Mouse (Mus musculus): ENCODE measurements around the gene Olfr494. TPM values are rescaled to one million over a fixed set of nuclear protein-coding genes. Genes with fewer than 3 reads are reported as not detected.

The Olfr494 gene
- polyA plus RNA-seq (2015; fragmentation: Nextera tagmentation; extraction: Ambion mirVana) = not detected in 2 replicates

DNA sequence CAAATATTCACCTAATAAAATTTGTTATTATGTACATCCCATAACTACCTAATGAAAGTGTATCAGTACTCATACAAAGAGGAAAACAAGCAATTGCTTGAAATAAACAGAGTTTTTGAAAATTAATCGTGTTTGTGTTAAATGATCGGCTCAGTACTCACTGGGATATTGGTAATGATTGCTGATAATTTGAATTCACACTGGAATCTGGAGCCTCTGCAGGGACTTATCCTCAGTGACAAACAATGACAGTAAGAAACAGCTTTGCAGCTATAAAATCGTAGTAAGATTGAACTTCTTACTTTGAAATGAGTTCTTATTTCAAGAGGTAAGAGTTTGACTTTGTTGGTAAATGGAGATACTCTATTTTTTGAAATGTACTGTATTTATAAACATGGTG is at the start of gene Olfr494:
Gene Olfr494, plus strand, starts transcription at position 301 of the 400 bp plus-strand sequence.

DNA sequence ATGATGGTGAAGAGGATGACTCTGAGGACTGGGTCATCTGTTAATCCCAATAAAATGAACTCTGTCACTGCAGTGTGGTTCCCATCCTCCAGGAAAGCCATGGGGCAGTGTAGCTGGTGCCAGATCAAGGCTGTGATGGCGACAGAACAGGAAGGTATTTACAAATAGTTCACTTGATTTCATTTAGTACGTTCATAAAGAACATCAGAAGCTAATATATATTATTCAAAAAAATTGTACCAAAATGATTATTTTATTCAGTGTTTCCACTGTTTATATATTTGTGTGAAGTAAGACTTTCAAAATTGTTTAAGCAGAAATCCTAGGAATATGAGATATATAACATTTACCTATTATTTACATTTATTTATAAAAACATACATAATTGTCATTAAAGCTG is 41.6 kb upstream of the Olfr494 start, which contains the start of gene Olfr492:
Gene Olfr492, minus strand, starts transcription at position 101 of the 400 bp plus-strand sequence.

DNA sequence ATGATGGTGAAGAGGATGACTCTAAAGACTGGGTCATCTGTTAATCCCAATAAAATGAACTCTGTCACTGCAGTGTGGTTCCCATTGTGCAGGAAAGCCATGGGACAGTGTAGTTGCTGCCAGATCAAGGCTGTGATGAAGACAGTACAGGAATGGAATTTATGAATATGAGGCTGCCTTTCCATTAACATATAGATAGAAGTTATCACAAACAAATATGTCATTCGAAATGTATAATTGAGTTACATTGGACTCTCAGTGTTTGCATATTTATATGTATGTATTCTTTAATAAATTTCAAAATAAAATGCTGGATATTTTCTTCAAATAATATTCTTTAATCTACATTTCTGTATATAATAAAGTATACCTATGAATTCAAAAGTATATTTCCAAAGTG is 18.3 kb upstream of the Olfr494 start, which contains the start of gene Olfr493:
Gene Olfr493, minus strand, starts transcription at position 101 of the 400 bp plus-strand sequence.

DNA sequence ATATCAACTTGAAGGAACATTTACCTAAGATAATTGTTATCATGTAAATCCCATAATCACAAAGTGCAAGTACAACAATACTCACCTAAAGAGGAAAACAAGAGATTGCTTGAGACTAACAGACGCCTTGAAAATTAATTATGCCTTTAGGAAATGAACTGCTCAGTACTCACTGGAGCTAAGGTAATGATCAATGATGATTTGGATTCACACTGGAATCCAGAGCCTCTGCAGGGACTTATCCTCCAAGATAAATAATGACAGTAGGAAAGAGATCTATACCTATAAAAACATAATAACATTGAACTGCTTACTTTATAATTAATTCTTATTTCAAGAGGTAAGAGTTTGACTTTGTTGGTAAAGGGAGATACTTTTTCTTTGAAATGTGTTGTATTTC is 27.7 kb downstream of the Olfr494 start, which contains the start of gene Olfr495:
Gene Olfr495, plus strand, starts transcription at position 301 of the 400 bp plus-strand sequence.

Other genes starting within 250 kb of the Olfr494 start
- gene Olfr484, start 237.9 kb upstream of the Olfr494 start, polyA plus RNA-seq (2015; fragmentation: Nextera tagmentation; extraction: Ambion mirVana) = not detected in 2 replicates
- not detected in 2 replicates for gene Olfr485, start 205.5 kb upstream of the Olfr494 start, polyA plus RNA-seq (2015; fragmentation: Nextera tagmentation; extraction: Ambion mirVana)
- gene Olfr486, start 192.6 kb upstream of the Olfr494 start, polyA plus RNA-seq (2015; fragmentation: Nextera tagmentation; extraction: Ambion mirVana) = not detected in 2 replicates
- gene Olfr487, start 150.7 kb upstream of the Olfr494 start, polyA plus RNA-seq (2015; fragmentation: Nextera tagmentation; extraction: Ambion mirVana) = not detected in 2 replicates
- not detected in 2 replicates for gene Olfr488, start 107.0 kb upstream of the Olfr494 start, polyA plus RNA-seq (2015; fragmentation: Nextera tagmentation; extraction: Ambion mirVana)
- gene Olfr490, start 76.4 kb upstream of the Olfr494 start, polyA plus RNA-seq (2015; fragmentation: Nextera tagmentation; extraction: Ambion mirVana) = not detected in 2 replicates
- not detected in 2 replicates for gene Olfr491, start 51.9 kb upstream of the Olfr494 start, polyA plus RNA-seq (2015; fragmentation: Nextera tagmentation; extraction: Ambion mirVana)
- gene Olfr492, start 41.7 kb upstream of the Olfr494 start, polyA plus RNA-seq (2015; fragmentation: Nextera tagmentation; extraction: Ambion mirVana) = not detected in 2 replicates
- not detected in 2 replicates for gene Olfr493, start 18.4 kb upstream of the Olfr494 start, polyA plus RNA-seq (2015; fragmentation: Nextera tagmentation; extraction: Ambion mirVana)
- not detected in 2 replicates for gene Olfr495, start 27.8 kb downstream of the Olfr494 start, polyA plus RNA-seq (2015; fragmentation: Nextera tagmentation; extraction: Ambion mirVana)
- not detected in 2 replicates for gene Olfr497, start 55.1 kb downstream of the Olfr494 start, polyA plus RNA-seq (2015; fragmentation: Nextera tagmentation; extraction: Ambion mirVana)
- not detected in 2 replicates for gene Olfr498, start 100.0 kb downstream of the Olfr494 start, polyA plus RNA-seq (2015; fragmentation: Nextera tagmentation; extraction: Ambion mirVana)
- gene Olfr502, start 159.7 kb downstream of the Olfr494 start, polyA plus RNA-seq (2015; fragmentation: Nextera tagmentation; extraction: Ambion mirVana) = not detected in 2 replicates
- not detected in 2 replicates for gene Olfr503, start 179.2 kb downstream of the Olfr494 start, polyA plus RNA-seq (2015; fragmentation: Nextera tagmentation; extraction: Ambion mirVana)
- not detected in 2 replicates for gene Olfr504, start 200.5 kb downstream of the Olfr494 start, polyA plus RNA-seq (2015; fragmentation: Nextera tagmentation; extraction: Ambion mirVana)
- gene Olfr506, start 245.5 kb downstream of the Olfr494 start, polyA plus RNA-seq (2015; fragmentation: Nextera tagmentation; extraction: Ambion mirVana) = not detected in 2 replicates